Mouse (Mus musculus): ENCODE measurements at regions not wholly inside any gene's neighbourhood (a gene's known extent, or its start where the extent isn't known, plus 50 kb on each side); places are given as distances from the start of the nearest gene placed in this dataset.

GRCm38 (mm10) chr6:112203321-112203720, 70.2 kb upstream of the Lmcd1 start:
- H3K36me3 ChIP-seq (ENCODE audit: control insufficient read depth, insufficient read depth, low read length, poor library complexity, severe bottlenecking) = no peaks in the 10 kb centered on the region
- no peak overlapping the region for H3K4me3 ChIP-seq (ENCODE audit: insufficient read depth in 1 of 2, low read depth in 1 of 2, low read length in 2 of 2, poor library complexity in 1 of 2, severe bottlenecking in 1 of 2)
- TF ChIP-seq CHD2 (IDR thresholded peaks at IDR 0.05; ENCODE audit: low read depth, low read length) (peak; percentile 81), ZNF384 (IDR thresholded peaks at IDR 0.05; ENCODE audit: low read depth, low read length) (no peak), ZC3H11A (IDR thresholded peaks at IDR 0.05; ENCODE audit: borderline replicate concordance, low read depth, low read length) (no peak), HCFC1 (IDR thresholded peaks at IDR 0.05; ENCODE audit: borderline replicate concordance, insufficient read depth, low read length) (no peak), MAFK (IDR thresholded peaks at IDR 0.05; ENCODE audit: insufficient read depth, low read depth, low read length) (0 out of 2 replicates have a peak, but pooled peaks have one; percentile 24)
- no peaks in the 10 kb centered on the region for H3K9me3 ChIP-seq (ENCODE audit: control insufficient read depth, insufficient read depth, low read depth, low read length)
- in situ Hi-C loops (cut with MboI; ENCODE audit: low sequenced_read_pairs in 2 of 2, unreplicated experiment in 2 of 2) = no loop called here
- H3K9ac ChIP-seq (ENCODE audit: insufficient read depth, low read depth, low read length, poor library complexity, severe bottlenecking) = no peak overlapping the region
- H3K27ac ChIP-seq (ENCODE audit: insufficient read depth, low read depth, low read length, poor library complexity, severe bottlenecking) = no peak overlapping the region
- peaks cover 9 to 12% of the 10 kb centered on the region in 2 experiments for H3K4me1 ChIP-seq (ENCODE audit: control insufficient read depth in 2 of 2, insufficient read depth in 2 of 2, low read length in 2 of 2, poor library complexity in 1 of 2)
- DNase-seq (ENCODE audit: low read depth, low spot score) = peak; percentile 86

GRCm38 (mm10) chr6:112204956-112205355, 68.6 kb upstream of the Lmcd1 start:
- Histone ChIP-seq H3K4me3 (ENCODE audit: insufficient read depth in 1 of 2, low read depth in 1 of 2, low read length in 2 of 2, poor library complexity in 1 of 2, severe bottlenecking in 1 of 2) (no peak overlapping the region), H3K27ac (ENCODE audit: insufficient read depth, low read depth, low read length, poor library complexity, severe bottlenecking) (no peak overlapping the region), H3K4me1 (ENCODE audit: control insufficient read depth in 2 of 2, insufficient read depth in 2 of 2, low read length in 2 of 2, poor library complexity in 1 of 2) (peaks cover 9 to 12% of the 10 kb centered on the region in 2 experiments), H3K9ac (ENCODE audit: insufficient read depth, low read depth, low read length, poor library complexity, severe bottlenecking) (no peak overlapping the region), H3K9me3 (ENCODE audit: control insufficient read depth, insufficient read depth, low read depth, low read length) (no peaks in the 10 kb centered on the region), H3K36me3 (ENCODE audit: control insufficient read depth, insufficient read depth, low read length, poor library complexity, severe bottlenecking) (no peaks in the 10 kb centered on the region)
- in situ Hi-C loops (cut with MboI; ENCODE audit: low sequenced_read_pairs in 2 of 2, unreplicated experiment in 2 of 2) = no loop called here
- TF ChIP-seq ZC3H11A (IDR thresholded peaks at IDR 0.05; ENCODE audit: borderline replicate concordance, low read depth, low read length) (no peak), HCFC1 (IDR thresholded peaks at IDR 0.05; ENCODE audit: borderline replicate concordance, insufficient read depth, low read length) (no peak), MAFK (IDR thresholded peaks at IDR 0.05; ENCODE audit: insufficient read depth, low read depth, low read length) (no peak), CHD2 (IDR thresholded peaks at IDR 0.05; ENCODE audit: low read depth, low read length) (no peak), ZNF384 (IDR thresholded peaks at IDR 0.05; ENCODE audit: low read depth, low read length) (no peak)
- no peak for DNase-seq (ENCODE audit: low read depth, low spot score)

GRCm38 (mm10) chr6:112205420-112205995, 68.0 kb upstream of the Lmcd1 start:
- peaks cover 9 to 12% of the 10 kb centered on the region in 2 experiments for H3K4me1 ChIP-seq (ENCODE audit: control insufficient read depth in 2 of 2, insufficient read depth in 2 of 2, low read length in 2 of 2, poor library complexity in 1 of 2)
- no peak overlapping the region for H3K9ac ChIP-seq (ENCODE audit: insufficient read depth, low read depth, low read length, poor library complexity, severe bottlenecking)
- DNase-seq (ENCODE audit: low read depth, low spot score) = no peak
- H3K36me3 ChIP-seq (ENCODE audit: control insufficient read depth, insufficient read depth, low read length, poor library complexity, severe bottlenecking) = no peaks in the 10 kb centered on the region
- no peak overlapping the region for H3K27ac ChIP-seq (ENCODE audit: insufficient read depth, low read depth, low read length, poor library complexity, severe bottlenecking)
- in situ Hi-C loops (cut with MboI; ENCODE audit: low sequenced_read_pairs in 2 of 2, unreplicated experiment in 2 of 2) = no loop called here
- no peaks in the 10 kb centered on the region for H3K9me3 ChIP-seq (ENCODE audit: control insufficient read depth, insufficient read depth, low read depth, low read length)
- no peak for TF ChIP-seq CHD2 (IDR thresholded peaks at IDR 0.05; ENCODE audit: low read depth, low read length)
- peak overlapping the region in 1 of 2 experiments; percentile 42; a peak in 1 of 4 replicates for H3K4me3 ChIP-seq (ENCODE audit: insufficient read depth in 1 of 2, low read depth in 1 of 2, low read length in 2 of 2, poor library complexity in 1 of 2, severe bottlenecking in 1 of 2)

- no peaks in the 10 kb centered on the region for H3K36me3 ChIP-seq (ENCODE audit: control insufficient read depth, insufficient read depth, low read length, poor library complexity, severe bottlenecking)
- H3K4me3 ChIP-seq (ENCODE audit: insufficient read depth in 1 of 2, low read depth in 1 of 2, low read length in 2 of 2, poor library complexity in 1 of 2, severe bottlenecking in 1 of 2) = no peak overlapping the region
- H3K4me1 ChIP-seq (ENCODE audit: control insufficient read depth in 2 of 2, insufficient read depth in 2 of 2, low read length in 2 of 2, poor library complexity in 1 of 2) = peaks cover 9 to 10% of the 10 kb centered on the region in 2 experiments
- in situ Hi-C loops (cut with MboI; ENCODE audit: low sequenced_read_pairs in 2 of 2, unreplicated experiment in 2 of 2) = no loop called here
- no peak overlapping the region for H3K9ac ChIP-seq (ENCODE audit: insufficient read depth, low read depth, low read length, poor library complexity, severe bottlenecking)
- H3K27ac ChIP-seq (ENCODE audit: insufficient read depth, low read depth, low read length, poor library complexity, severe bottlenecking) = no peak overlapping the region
- peak; percentile 60 for DNase-seq (ENCODE audit: low read depth, low spot score)
- no peaks in the 10 kb centered on the region for H3K9me3 ChIP-seq (ENCODE audit: control insufficient read depth, insufficient read depth, low read depth, low read length)
- peak; percentile 68; the same call in 1 of the 2 replicates for TF ChIP-seq ZC3H11A (IDR thresholded peaks at IDR 0.05; ENCODE audit: borderline replicate concordance, low read depth, low read length)
- no peak for TF ChIP-seq MAFK (IDR thresholded peaks at IDR 0.05; ENCODE audit: insufficient read depth, low read depth, low read length)
- TF ChIP-seq ZNF384 (IDR thresholded peaks at IDR 0.05; ENCODE audit: low read depth, low read length) = no peak
- TF ChIP-seq HCFC1 (IDR thresholded peaks at IDR 0.05; ENCODE audit: borderline replicate concordance, insufficient read depth, low read length) = no peak
- TF ChIP-seq CHD2 (IDR thresholded peaks at IDR 0.05; ENCODE audit: low read depth, low read length) = no peak
Measured at GRCm38 (mm10) chr6:112207229-112207628, 66.3 kb upstream of the Lmcd1 start.

Measured in ES-E14 (cell line).